Mouse (Mus musculus) hindbrain, postnatal 0 days (tissue): ENCODE data around the gene Arhgap35. TPM values are rescaled to one million over a fixed set of nuclear protein-coding genes. Genes with fewer than 3 reads are reported as not detected.
"Not testable (repeated sequence)": the region's sequence is repeated elsewhere in the genome, so short reads cannot be mapped to it uniquely, and the experiment has no call there.

Experiments
- ATAC-seq: fragments of 200-750 bp; cut with Nextera tagmentation; 2 replicates; pipeline ENCODE4 v1.8.0; 2017; ENCODE audit warnings: mild to moderate bottlenecking, moderate TSS enrichment, moderate library complexity
- DNase-seq: peaks from one replicate; pipeline ENCODE4 v3.0.0-alpha.2; 2015; ENCODE audit warnings: low spot score
- H3K27ac ChIP-seq: fragments of 300-500 bp; sonication (generic); 2 replicates; pipeline ENCODE4 v1.5.1; 2014; ENCODE audit warnings: mild to moderate bottlenecking
- H3K27me3 ChIP-seq: fragments of 300-500 bp; sonication (generic); 2 replicates; pipeline ENCODE4 v1.6.1; 2014; ENCODE audit warnings: low read length, mixed read lengths; ENCODE audit not compliant: insufficient read depth
- H3K36me3 ChIP-seq: fragments of 300-500 bp; sonication (generic); 2 replicates; pipeline ENCODE4 v1.6.1; 2014; ENCODE audit warnings: low read length, mixed read lengths; ENCODE audit not compliant: insufficient read depth
- H3K4me1 ChIP-seq: fragments of 300-500 bp; sonication (generic); 2 replicates; pipeline ENCODE4 v1.6.1; 2014; ENCODE audit warnings: antibody characterized with exemption, low read length, mixed read lengths; ENCODE audit not compliant: insufficient read depth
- H3K4me2 ChIP-seq: fragments of 300-500 bp; sonication (generic); 2 replicates; pipeline ENCODE4 v1.6.1; 2014; ENCODE audit warnings: low read depth, mild to moderate bottlenecking, low read length, moderate library complexity, mixed read lengths
- H3K4me3 ChIP-seq: fragments of 300-500 bp; sonication (generic); 2 replicates; pipeline ENCODE4 v1.5.1; 2014; ENCODE audit warnings: low read length
- H3K9ac ChIP-seq: fragments of 300-500 bp; sonication (generic); replicated peaks from 2 replicates; pipeline ENCODE4 v1.6.1; 2014; ENCODE audit warnings: mild to moderate bottlenecking, low read length, moderate library complexity, mixed read lengths
- H3K9me3 ChIP-seq: fragments of 300-500 bp; sonication (generic); 2 replicates; pipeline ENCODE4 v1.6.1; 2016; ENCODE audit warnings: low read length, mixed read lengths
- CTCF ChIP-seq: IDR thresholded peaks from 2 replicates; pipeline ENCODE4 v1.5.1; 2016; ENCODE audit warnings: antibody characterized with exemption, control low read depth, low read depth
- whole genome bisulfite sequencing: fragments of 180-500 bp; shearing (Covaris S2); extraction: QIAGEN DNeasy Blood & Tissue Kit; methylation state at CpG from one replicate; pipeline ENCODE4 v1.1.7; 2014; 5-methylcytosine and 5-hydroxymethylcytosine counted together
- polyA plus RNA-seq: library from polyadenylated mRNA; unstranded; fragments of >200 nt; fragmentation: Nextera tagmentation; extraction: Ambion mirVana; gene quantifications from 2 replicates; pipeline ENCODE4 v1.2.1, GENCODE M21; 2015
- total RNA-seq: library from RNA; depleted of rRNA; stranded (reverse); fragments of >200 nt; gene quantifications from 2 replicates; pipeline ENCODE4 v1.2.3, GENCODE M21; 2014

Gene Arhgap35
- total and polyA plus RNA-seq, 2 experiments from 2014 or later, result 24.8 to 131 TPM

GRCm38 (mm10) chr7:16608046-16608445 lies 6.7 kb downstream of the Arhgap35 start:
- WGBS, result 100% methylated on average over 1 of the region's 1 CpGs
- no peak for ATAC-seq

DNA sequence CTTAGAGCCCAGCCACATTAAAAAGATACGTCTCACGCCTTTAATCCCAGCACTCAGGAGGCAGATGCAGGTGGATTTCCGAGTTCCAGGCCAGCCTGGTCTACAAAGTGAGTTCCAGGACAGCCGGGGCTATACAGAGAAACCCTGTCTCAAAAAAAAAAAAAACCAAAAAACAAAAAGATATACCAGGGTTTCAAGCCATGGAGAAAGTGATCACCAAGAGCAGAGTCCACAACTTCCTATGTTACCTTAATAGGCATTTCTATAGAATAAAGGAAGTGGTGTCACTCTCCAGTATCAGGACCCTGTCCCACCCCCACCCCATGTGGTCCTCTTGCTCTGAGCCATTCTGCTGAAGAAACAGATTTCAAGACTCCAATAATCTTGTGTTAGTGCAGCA lies 8.0 kb downstream of the Arhgap35 start:
- H3K9ac ChIP-seq, DNase-seq, H3K9me3 ChIP-seq, H3K27ac ChIP-seq, H3K4me2 ChIP-seq, ATAC-seq, H3K27me3 ChIP-seq, H3K36me3 ChIP-seq, H3K4me3 ChIP-seq: not testable (repeated sequence)
- 92% methylated on average over 4 of the region's 4 CpGs for WGBS
- H3K4me1 ChIP-seq, result peaks cover 19% of the 10 kb centered on the region; the same call in 1 of the 2 replicates

More at GRCm38 (mm10) chr7:16608046-16608445, 6.7 kb downstream of the Arhgap35 start:
- no peak overlapping the region for H3K4me3 ChIP-seq
- no peak for TF ChIP-seq CTCF
- no peak overlapping the region for H3K4me2 ChIP-seq
- no peak overlapping the region for H3K9ac ChIP-seq
- no peaks in the 10 kb centered on the region for H3K27me3 ChIP-seq
- no peaks in the 10 kb centered on the region for H3K9me3 ChIP-seq
- no peaks in the 10 kb centered on the region for H3K36me3 ChIP-seq
- H3K4me1 ChIP-seq, result peaks cover 30% of the 10 kb centered on the region
- H3K27ac ChIP-seq, result no peak overlapping the region
- no peak for DNase-seq

DNA sequence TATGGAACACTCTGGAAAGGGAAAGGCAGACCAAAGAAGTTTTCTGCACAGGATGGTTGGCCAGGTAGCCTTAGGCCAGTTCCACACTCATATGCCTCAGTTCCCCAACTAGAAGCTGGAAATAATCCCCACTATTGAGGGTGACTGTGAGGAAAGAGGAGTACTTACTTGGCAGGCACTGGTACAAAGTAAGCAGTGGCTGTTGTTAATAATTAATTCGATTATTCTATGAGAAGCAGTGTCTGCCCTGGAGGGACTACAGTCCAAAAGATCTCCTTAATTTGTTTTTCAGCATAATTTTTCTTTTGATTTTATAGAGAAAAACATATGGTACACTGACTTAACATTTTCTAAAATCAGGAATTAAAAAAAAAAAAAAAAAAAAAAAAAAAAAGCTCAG lies 10.7 kb downstream of the Arhgap35 start:
- no peaks in the 10 kb centered on the region for H3K36me3 ChIP-seq
- DNase-seq (no peak), ATAC-seq (no peak)
- H3K9me3 ChIP-seq, result no peaks in the 10 kb centered on the region
- H3K27ac ChIP-seq, result no peak overlapping the region
- H3K4me1 ChIP-seq, result no peaks in the 10 kb centered on the region
- no peak for TF ChIP-seq CTCF
- 89% methylated on average over 1 of the region's 1 CpGs for WGBS
- no peak overlapping the region for H3K9ac ChIP-seq
- H3K4me2 ChIP-seq, result no peak overlapping the region
- H3K4me3 ChIP-seq, result no peak overlapping the region
- no peaks in the 10 kb centered on the region for H3K27me3 ChIP-seq

GRCm38 (mm10) chr7:16601683-16602102 lies 13.1 kb downstream of the Arhgap35 start:
- no peak for ATAC-seq
- Histone ChIP-seq H3K27me3 (no peaks in the 10 kb centered on the region), H3K36me3 (no peaks in the 10 kb centered on the region), H3K9ac (no peak overlapping the region), H3K27ac (no peak overlapping the region), H3K4me1 (no peaks in the 10 kb centered on the region), H3K4me3 (no peak overlapping the region), H3K9me3 (no peaks in the 10 kb centered on the region), H3K4me2 (no peak overlapping the region)
- 80% methylated on average over 4 of the region's 4 CpGs for WGBS
- no peak for TF ChIP-seq CTCF
- DNase-seq, result no peak

DNA sequence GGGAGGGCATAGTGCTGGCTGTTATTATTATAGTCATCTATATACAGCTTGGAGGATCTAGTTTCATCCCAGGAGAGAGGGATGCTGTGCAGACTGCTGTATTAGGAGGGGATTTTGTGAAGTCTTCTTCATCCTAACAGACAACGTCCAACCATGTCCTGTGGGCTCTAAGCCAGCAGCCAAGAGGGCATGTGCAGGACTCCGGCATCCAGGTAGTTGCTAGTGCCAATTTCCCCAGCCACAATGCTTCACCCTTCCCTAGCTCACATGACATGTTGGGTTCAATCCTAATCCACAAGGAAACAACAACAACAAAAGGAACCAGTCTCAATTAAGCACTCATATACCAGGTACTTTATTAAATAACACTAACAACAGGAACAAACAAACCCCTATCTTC lies 15.8 kb downstream of the Arhgap35 start:
- Histone ChIP-seq H3K27me3 (no peaks in the 10 kb centered on the region), H3K4me1 (no peaks in the 10 kb centered on the region), H3K36me3 (no peaks in the 10 kb centered on the region), H3K9ac (no peak overlapping the region), H3K27ac (no peak overlapping the region), H3K9me3 (no peaks in the 10 kb centered on the region), H3K4me3 (no peak overlapping the region), H3K4me2 (no peak overlapping the region)
- TF ChIP-seq CTCF, result no peak
- DNase-seq, result no peak
- no peak for ATAC-seq
- WGBS, result 47% methylated on average over 2 of the region's 2 CpGs

- H3K9me3 ChIP-seq, result no peaks in the 10 kb centered on the region
- WGBS, result 73% methylated on average over 1 of the region's 1 CpGs
These were observed 23.5 kb downstream of the Arhgap35 start for GRCm38 (mm10) chr7:16591292-16591691.

DNA sequence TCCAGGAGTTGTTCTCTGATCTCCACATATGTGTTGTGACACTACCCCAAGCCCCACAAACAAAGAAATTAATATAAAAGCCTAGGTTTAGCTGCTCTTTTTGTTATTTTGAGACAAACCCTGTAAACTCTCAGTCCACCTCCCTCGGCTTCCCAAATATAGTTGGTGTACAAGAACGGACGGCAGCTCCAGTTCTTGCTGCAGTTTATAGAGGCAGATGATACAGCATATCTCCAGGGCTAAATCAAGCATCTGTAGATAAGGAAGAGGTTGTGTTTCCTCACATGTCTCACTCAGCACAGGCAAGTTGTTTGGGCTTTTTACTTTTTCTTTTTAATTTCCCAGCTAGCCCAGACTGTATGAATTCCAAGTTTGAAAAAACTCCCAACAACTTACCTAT lies 27.1 kb downstream of the Arhgap35 start:
- no peak overlapping the region for H3K4me3 ChIP-seq
- 89% methylated on average over 3 of the region's 3 CpGs for WGBS
- no peaks in the 10 kb centered on the region for H3K27me3 ChIP-seq
- no peak overlapping the region for H3K4me2 ChIP-seq
- no peak overlapping the region for H3K9ac ChIP-seq
- peaks cover 3% of the 10 kb centered on the region for H3K4me1 ChIP-seq
- no peak for ATAC-seq
- no peak overlapping the region for H3K27ac ChIP-seq
- H3K9me3 ChIP-seq, result no peaks in the 10 kb centered on the region
- no peak for TF ChIP-seq CTCF
- H3K36me3 ChIP-seq, result no peaks in the 10 kb centered on the region
- no peak for DNase-seq

More at GRCm38 (mm10) chr7:16591292-16591691, 23.5 kb downstream of the Arhgap35 start:
- DNase-seq (no peak), ATAC-seq (no peak)
- Histone ChIP-seq H3K4me2 (no peak overlapping the region), H3K9ac (no peak overlapping the region), H3K36me3 (no peaks in the 10 kb centered on the region), H3K27me3 (no peaks in the 10 kb centered on the region), H3K4me1 (no peaks in the 10 kb centered on the region; the same call in 1 of the 2 replicates), H3K4me3 (no peak overlapping the region), H3K27ac (no peak overlapping the region)
- TF ChIP-seq CTCF, result no peak
